Mouse (Mus musculus) midbrain, postnatal 0 days (tissue): ENCODE measurements around the gene Rnf157. TPM values are rescaled to one million over a fixed set of nuclear protein-coding genes. Genes with fewer than 3 reads are reported as not detected.

Experiments
- ATAC-seq: fragments of 200-750 bp; cut with Nextera tagmentation; 2 replicates; pipeline ENCODE4 v1.8.0; 2017; ENCODE audit warnings: moderate number of reproducible peaks, mild to moderate bottlenecking, moderate TSS enrichment, moderate library complexity; ENCODE audit not compliant: low FRiP score
- DNase-seq: peaks from one replicate; pipeline ENCODE4 v3.0.0-alpha.2; 2015; ENCODE audit warnings: low spot score
- H3K27ac ChIP-seq: fragments of 300-500 bp; sonication (generic); 2 replicates; pipeline ENCODE4 v1.5.1; 2014; ENCODE audit warnings: low read depth, mild to moderate bottlenecking, low read length, mixed read lengths
- H3K27me3 ChIP-seq: fragments of 300-500 bp; sonication (generic); 2 replicates; pipeline ENCODE4 v1.6.1; 2014; ENCODE audit warnings: low read length, control low read depth, mixed read lengths; ENCODE audit not compliant: insufficient read depth
- H3K36me3 ChIP-seq: fragments of 300-500 bp; sonication (generic); 2 replicates; pipeline ENCODE4 v1.6.1; 2014; ENCODE audit warnings: low read length, control low read depth, mixed read lengths; ENCODE audit not compliant: insufficient read depth
- H3K4me1 ChIP-seq: fragments of 300-500 bp; sonication (generic); 2 replicates; pipeline ENCODE4 v1.6.1; 2014; ENCODE audit warnings: mild to moderate bottlenecking, control low read depth, antibody characterized with exemption, low read length, mixed read lengths; ENCODE audit not compliant: insufficient read depth
- H3K4me2 ChIP-seq: fragments of 300-500 bp; sonication (generic); 2 replicates; pipeline ENCODE4 v1.6.1; 2014; ENCODE audit warnings: low read depth, mild to moderate bottlenecking, low read length, mixed read lengths; ENCODE audit not compliant: poor library complexity, severe bottlenecking
- H3K4me3 ChIP-seq: fragments of 300-500 bp; sonication (generic); 2 replicates; pipeline ENCODE4 v1.5.1; 2014; ENCODE audit warnings: low read depth, mild to moderate bottlenecking, low read length, moderate library complexity
- H3K9ac ChIP-seq: fragments of 300-500 bp; sonication (generic); replicated peaks from 2 replicates; pipeline ENCODE4 v1.6.1; 2014; ENCODE audit warnings: mild to moderate bottlenecking, low read length, moderate library complexity, mixed read lengths; ENCODE audit not compliant: poor library complexity, severe bottlenecking
- H3K9me3 ChIP-seq: fragments of 300-500 bp; sonication (generic); 2 replicates; pipeline ENCODE4 v1.6.1; 2016; ENCODE audit warnings: low read length, control low read depth
- CTCF ChIP-seq: IDR thresholded peaks from 2 replicates; pipeline ENCODE4 v1.5.1; 2016; ENCODE audit warnings: antibody characterized with exemption, mild to moderate bottlenecking
- WGBS: fragments of 180-500 bp; shearing (Covaris S2); extraction: QIAGEN DNeasy Blood & Tissue Kit; methylation state at CpG from one replicate; pipeline ENCODE4 v1.1.7; 2014; 5-methylcytosine and 5-hydroxymethylcytosine counted together
- polyA plus RNA-seq: library from polyadenylated mRNA; unstranded; fragments of >200 nt; fragmentation: Nextera tagmentation; extraction: Ambion mirVana; gene quantifications from 2 replicates; pipeline ENCODE4 v1.2.1, GENCODE M21; 2015
- total RNA-seq: library from RNA; depleted of rRNA; stranded (reverse); fragments of >200 nt; gene quantifications from 2 replicates; pipeline ENCODE4 v1.2.3, GENCODE M21; 2014; rRNA removed

The Rnf157 gene
- total and polyA plus RNA-seq, 2 experiments from 2014 or later, result 57.0 to 138 TPM

DNA sequence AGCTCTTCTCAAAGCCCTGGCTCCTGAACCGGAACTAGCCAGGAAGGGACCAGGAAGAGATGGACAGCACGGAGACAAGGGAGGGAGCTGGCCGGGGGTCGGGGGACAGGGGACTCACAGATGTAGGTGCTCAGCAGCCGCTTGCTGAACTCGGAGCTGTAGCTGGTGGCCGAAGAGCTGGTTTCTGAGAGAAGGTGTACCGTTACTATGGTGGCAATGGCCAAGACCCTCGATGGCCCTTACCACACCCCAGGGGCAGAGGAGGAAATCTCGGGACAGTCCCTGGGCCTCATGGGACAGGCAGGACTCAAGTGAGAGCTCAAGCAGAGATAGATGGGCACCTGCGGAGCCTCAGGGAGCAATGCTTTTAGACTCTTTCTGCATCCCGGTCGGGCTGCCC is 120.4 kb downstream of the Rnf157 start:
- 95% methylated on average over 13 of the region's 13 CpGs for WGBS
- DNase-seq (no peak), ATAC-seq (no peak)
- Histone ChIP-seq H3K4me2 (no peak overlapping the region), H3K27me3 (no peaks in the 10 kb centered on the region), H3K27ac (no peak overlapping the region), H3K4me3 (no peak overlapping the region), H3K9ac (no peak overlapping the region), H3K36me3 (peaks cover 89% of the 10 kb centered on the region), H3K9me3 (no peaks in the 10 kb centered on the region), H3K4me1 (no peaks in the 10 kb centered on the region)
- TF ChIP-seq CTCF, result no peak

DNA sequence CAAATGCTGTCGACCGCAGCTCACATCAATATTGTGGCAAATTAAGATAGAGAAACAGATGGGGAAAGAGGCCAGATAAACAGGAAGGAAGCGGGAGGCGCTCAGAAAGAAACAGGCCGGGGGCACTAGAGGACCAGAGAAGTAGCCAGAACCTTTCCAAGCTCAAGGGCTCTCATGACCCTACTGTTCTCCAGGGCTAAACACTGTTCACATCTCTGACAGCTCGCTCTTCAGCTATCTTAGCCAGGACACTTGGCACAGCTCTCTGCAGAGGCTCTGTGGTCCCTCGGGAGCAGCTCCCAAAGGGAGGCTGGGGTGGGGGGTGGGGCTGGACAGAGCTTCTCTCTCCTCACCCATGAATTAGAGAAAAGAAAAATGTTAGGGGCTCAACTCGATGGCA is 122.3 kb downstream of the Rnf157 start:
- ATAC-seq, result no peak
- H3K36me3 ChIP-seq, result peaks cover 74% of the 10 kb centered on the region

DNA sequence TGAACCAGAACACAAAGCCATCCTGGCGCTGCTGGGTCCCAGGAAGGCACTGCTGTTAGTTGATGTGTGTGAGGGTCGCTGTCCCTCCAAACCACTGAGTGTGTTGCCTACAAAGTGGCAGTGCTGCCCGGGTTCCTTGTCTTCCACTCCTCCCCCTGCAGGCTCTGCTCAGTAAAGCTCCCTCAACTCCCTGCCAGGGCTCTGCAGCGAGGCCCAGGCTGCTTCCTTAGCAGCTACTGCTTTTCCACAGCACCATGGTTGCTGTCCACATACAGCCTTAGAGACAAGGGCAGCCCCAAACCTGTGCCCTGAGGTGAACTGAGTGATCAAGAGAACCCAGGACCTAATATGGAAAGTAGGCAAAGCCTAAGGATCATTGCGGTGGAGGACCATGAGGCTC is 125.5 kb downstream of the Rnf157 start:
- H3K36me3 ChIP-seq, result peaks cover 48% of the 10 kb centered on the region
- peaks cover 15% of the 10 kb centered on the region for H3K27me3 ChIP-seq
- no peak overlapping the region for H3K9ac ChIP-seq
- ATAC-seq, result no peak
- 73% methylated on average over 5 of the region's 5 CpGs for WGBS
- no peak for DNase-seq
- no peak overlapping the region for H3K4me3 ChIP-seq
- H3K27ac ChIP-seq, result no peak overlapping the region
- H3K4me2 ChIP-seq, result no peak overlapping the region
- no peak for TF ChIP-seq CTCF
- H3K4me1 ChIP-seq, result peaks cover 4% of the 10 kb centered on the region; the same call in 1 of the 2 replicates
- H3K9me3 ChIP-seq, result no peaks in the 10 kb centered on the region

More for the DNA sequence above, 122.3 kb downstream of the Rnf157 start:
- Histone ChIP-seq H3K4me3 (no peak overlapping the region), H3K27me3 (no peaks in the 10 kb centered on the region), H3K9me3 (no peaks in the 10 kb centered on the region), H3K27ac (no peak overlapping the region), H3K9ac (no peak overlapping the region), H3K4me2 (no peak overlapping the region), H3K4me1 (no peaks in the 10 kb centered on the region)
- 86% methylated on average over 8 of the region's 8 CpGs for WGBS
- no peak for DNase-seq
- no peak for TF ChIP-seq CTCF

Other genes starting within 250 kb of the Rnf157 start
- 82.2 and 83.0 TPM in 2 replicates for gene Fbf1, start 244.9 kb downstream of the Rnf157 start, total RNA-seq
- 38.6 and 43.7 TPM in 2 replicates for gene Fbf1, start 244.9 kb downstream of the Rnf157 start, polyA plus RNA-seq
- gene Ten1, start 214.2 kb downstream of the Rnf157 start, total RNA-seq, result 54.2 and 60.5 TPM in 2 replicates
- gene Ten1, start 214.2 kb downstream of the Rnf157 start, polyA plus RNA-seq, result 91.2 and 101 TPM in 2 replicates
- gene Acox1, start 214.0 kb downstream of the Rnf157 start, total RNA-seq, result 110 and 116 TPM in 2 replicates
- gene Acox1, start 214.0 kb downstream of the Rnf157 start, polyA plus RNA-seq, result 66.1 and 69.2 TPM in 2 replicates
- gene Evpl, start 175.0 kb downstream of the Rnf157 start, total RNA-seq, result 3.3 and 4.9 TPM in 2 replicates
- 1.9 and 2.3 TPM in 2 replicates for gene Evpl, start 175.0 kb downstream of the Rnf157 start, polyA plus RNA-seq
- 17.7 and 27.3 TPM in 2 replicates for gene Srp68, start 138.8 kb downstream of the Rnf157 start, total RNA-seq
- gene Srp68, start 138.8 kb downstream of the Rnf157 start, polyA plus RNA-seq, result 47.9 and 50.9 TPM in 2 replicates
- gene Galr2, start 132.1 kb downstream of the Rnf157 start, total RNA-seq, result 0.47 TPM in 1 of 2 replicates, not detected in the other
- 0.36 and 0.54 TPM in 2 replicates for gene Galr2, start 132.1 kb downstream of the Rnf157 start, polyA plus RNA-seq
- 81.0 and 101 TPM in 2 replicates for gene Exoc7, start 105.8 kb downstream of the Rnf157 start, total RNA-seq
- gene Exoc7, start 105.8 kb downstream of the Rnf157 start, polyA plus RNA-seq, result 144 and 149 TPM in 2 replicates
- gene Foxj1, start 77.6 kb downstream of the Rnf157 start, total RNA-seq, result 24.1 and 37.5 TPM in 2 replicates
- 9.6 and 12.1 TPM in 2 replicates for gene Foxj1, start 77.6 kb downstream of the Rnf157 start, polyA plus RNA-seq
- gene Ubald2, start 21.1 kb upstream of the Rnf157 start, total RNA-seq, result 81.0 and 85.9 TPM in 2 replicates
- gene Ubald2, start 21.1 kb upstream of the Rnf157 start, polyA plus RNA-seq, result 40.1 and 40.9 TPM in 2 replicates
- not detected in 2 replicates for gene Qrich2, start 53.2 kb upstream of the Rnf157 start, total RNA-seq
- 0.14 and 0.15 TPM in 2 replicates for gene Qrich2, start 53.2 kb upstream of the Rnf157 start, polyA plus RNA-seq
- gene Prpsap1, start 81.2 kb upstream of the Rnf157 start, total RNA-seq, result 110 and 113 TPM in 2 replicates
- gene Prpsap1, start 81.2 kb upstream of the Rnf157 start, polyA plus RNA-seq, result 156 and 157 TPM in 2 replicates
- gene Sphk1, start 117.9 kb upstream of the Rnf157 start, total RNA-seq, result 12.2 and 12.4 TPM in 2 replicates
- 9.3 and 13.8 TPM in 2 replicates for gene Sphk1, start 117.9 kb upstream of the Rnf157 start, polyA plus RNA-seq
- gene Ube2o, start 168.4 kb upstream of the Rnf157 start, total RNA-seq, result 109 and 112 TPM in 2 replicates
- 35.2 and 35.7 TPM in 2 replicates for gene Ube2o, start 168.4 kb upstream of the Rnf157 start, polyA plus RNA-seq
- 0.52 and 0.82 TPM in 2 replicates for gene Aanat, start 173.4 kb upstream of the Rnf157 start, total RNA-seq
- gene Aanat, start 173.4 kb upstream of the Rnf157 start, polyA plus RNA-seq, result 0.90 and 0.94 TPM in 2 replicates
- gene Rhbdf2, start 214.0 kb upstream of the Rnf157 start, total RNA-seq, result 3.4 and 4.5 TPM in 2 replicates
- 1.0 TPM in 2 replicates for gene Rhbdf2, start 214.0 kb upstream of the Rnf157 start, polyA plus RNA-seq
- 3.7 TPM in 1 of 2 replicates, not detected in the other for gene Prcd, start 240.5 kb upstream of the Rnf157 start, total RNA-seq
- gene Prcd, start 240.5 kb upstream of the Rnf157 start, polyA plus RNA-seq, result 4.8 and 6.0 TPM in 2 replicates
- 38.7 and 44.2 TPM in 2 replicates for gene Cygb, start 241.3 kb upstream of the Rnf157 start, total RNA-seq
- 40.5 and 43.5 TPM in 2 replicates for gene Cygb, start 241.3 kb upstream of the Rnf157 start, polyA plus RNA-seq